Mouse (Mus musculus) heart, adult 2 months (tissue): ENCODE measurements around the gene Pdia5. TPM values are rescaled to one million over a fixed set of nuclear protein-coding genes. Genes with fewer than 3 reads are reported as not detected.

Source experiments
- DNase-seq, 2 experiments: peaks; one replicate each; pipeline ENCODE4 v3.0.0; 2021
- H3K27ac ChIP-seq: fragments of 200-600 bp; 2 replicates; pipeline ENCODE4 v1.8.1; 2022
- H3K27me3 ChIP-seq: fragments of 200-500 bp; 2 replicates; pipeline ENCODE4 v1.6.1; 2012; ENCODE audit warnings: mild to moderate bottlenecking, low read length, inconsistent platforms, mixed read lengths; ENCODE audit not compliant: control insufficient read depth, insufficient read depth
- H3K36me3 ChIP-seq: fragments of 200-500 bp; 2 replicates; pipeline ENCODE4 v1.6.1; 2012; ENCODE audit warnings: low read length, inconsistent platforms; ENCODE audit not compliant: control insufficient read depth, insufficient read depth
- H3K4me1 ChIP-seq: fragments of 200-500 bp; 2 replicates; pipeline ENCODE4 v1.6.1; 2011; ENCODE audit warnings: low read length; ENCODE audit not compliant: control insufficient read depth, insufficient read depth
- H3K4me3 ChIP-seq: fragments of 200-600 bp; 2 replicates; pipeline ENCODE4 v1.8.1; 2022
- H3K79me2 ChIP-seq: fragments of 200-500 bp; replicated peaks from 2 replicates; pipeline ENCODE4 v1.6.1; 2012; ENCODE audit warnings: mild to moderate bottlenecking, inconsistent platforms, low read length, moderate library complexity, mixed read lengths; ENCODE audit not compliant: control insufficient read depth, insufficient read depth
- H3K9ac ChIP-seq: fragments of 200-500 bp; 2 replicates; pipeline ENCODE4 v1.6.1; 2012; ENCODE audit warnings: low read depth, mild to moderate bottlenecking, control low read depth, inconsistent platforms, low read length, mixed read lengths
- CTCF ChIP-seq: fragments of 200-600 bp; IDR thresholded peaks from 2 replicates; pipeline ENCODE4 v1.8.1; 2022; ENCODE audit warnings: antibody characterized with exemption, mild to moderate bottlenecking, moderate library complexity
- EP300 ChIP-seq: fragments of 200-500 bp; IDR thresholded peaks from 2 replicates; pipeline ENCODE4 v1.6.1; 2011; ENCODE audit warnings: low read depth, low read length, control low read depth; ENCODE audit not compliant: insufficient read depth
- POLR2A ChIP-seq: fragments of 200-500 bp; IDR thresholded peaks from 2 replicates; pipeline ENCODE4 v1.6.1; 2011; ENCODE audit warnings: mild to moderate bottlenecking, low read depth, low read length, control low read depth; ENCODE audit not compliant: insufficient read depth
- WGBS: fragments of 180-500 bp; shearing (Covaris S2); methylation state at CpG from one replicate; pipeline ENCODE4 v1.1.7; 2018; 5-methylcytosine and 5-hydroxymethylcytosine counted together
- intact Hi-C: fragments of 180-260 bp; cut with DNase I; formaldehyde crosslinking; loops from one replicate; pipeline ENCODE4 v1.15.1; 2025
- polyA plus RNA-seq: library from polyadenylated mRNA; depleted of rRNA; stranded (reverse); fragments of >200 nt; gene quantifications from 2 replicates; pipeline ENCODE4 v1.2.3, GENCODE M21; 2012
- total RNA-seq, 2 experiments: library from RNA; stranded (reverse); gene quantifications; 2 replicates each; pipeline ENCODE4 v1.2.3; 2021

Pdia5 gene
- total and polyA plus RNA-seq, 3 experiments: 4.1 to 5.0 (median 4.4) TPM

GRCm38 (mm10) chr16:35487776-35488175, 2.9 kb downstream of the Pdia5 start:
- no peaks in the 10 kb centered on the region for H3K27me3 ChIP-seq
- intact Hi-C loops: no loop called here
- no peak overlapping the region for H3K9ac ChIP-seq
- H3K4me3 ChIP-seq: no peak overlapping the region
- H3K79me2 ChIP-seq: no peaks in the 10 kb centered on the region
- 94% methylated on average over 4 of the region's 4 CpGs for WGBS
- TF ChIP-seq CTCF (no peak), EP300 (no peak), POLR2A (no peak)
- H3K36me3 ChIP-seq: no peaks in the 10 kb centered on the region
- no peaks in the 10 kb centered on the region for H3K4me1 ChIP-seq
- DNase-seq: no peak
- no peak overlapping the region for H3K27ac ChIP-seq

DNA sequence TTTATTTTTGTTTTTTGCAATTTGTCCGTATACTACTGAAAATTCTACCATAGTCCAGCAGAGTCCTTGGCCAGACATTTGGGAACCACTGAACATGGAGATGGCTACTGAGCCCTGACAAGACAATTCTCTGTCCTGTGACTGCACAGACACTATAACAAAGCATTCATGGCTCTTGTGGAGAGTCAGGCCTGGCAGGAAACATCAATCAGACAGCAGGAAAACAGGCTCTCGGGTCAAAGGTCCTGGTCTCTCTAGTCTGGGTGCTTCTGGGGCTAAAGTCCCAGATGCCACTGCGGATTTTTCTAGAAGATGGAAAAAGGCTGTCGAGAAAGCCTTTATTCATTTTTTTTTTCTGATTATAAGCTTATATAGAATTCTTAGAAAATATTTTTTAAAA, 3.6 kb downstream of the Pdia5 start:
- H3K36me3 ChIP-seq: no peaks in the 10 kb centered on the region
- 65% methylated on average over 4 of the region's 4 CpGs for WGBS
- DNase-seq: no peak
- H3K79me2 ChIP-seq: no peaks in the 10 kb centered on the region
- intact Hi-C loops: no loop called here
- no peaks in the 10 kb centered on the region for H3K4me1 ChIP-seq
- H3K27ac ChIP-seq: no peak overlapping the region
- no peak overlapping the region for H3K9ac ChIP-seq
- H3K27me3 ChIP-seq: no peaks in the 10 kb centered on the region
- no peak for TF ChIP-seq EP300
- no peak for TF ChIP-seq CTCF
- TF ChIP-seq POLR2A: no peak
- no peak overlapping the region for H3K4me3 ChIP-seq

DNA sequence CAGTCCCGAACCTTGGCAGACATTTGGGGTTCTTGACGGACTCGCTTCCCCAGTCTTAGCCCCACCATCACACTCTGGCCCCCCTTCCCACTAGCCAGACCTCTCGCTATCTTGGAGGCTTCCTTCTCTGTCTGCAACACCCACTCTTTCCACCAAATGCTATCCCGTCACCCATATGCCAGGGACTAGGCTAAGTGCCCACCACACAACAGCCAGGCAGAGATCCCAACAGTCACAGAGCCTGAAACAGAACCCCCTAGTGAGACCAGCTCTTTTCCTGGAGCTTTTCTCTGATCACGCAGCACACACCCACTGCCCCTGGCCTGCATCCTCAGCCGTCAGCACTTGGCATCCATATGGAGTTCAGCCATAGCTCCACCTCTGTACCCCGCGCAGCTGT, 5.0 kb downstream of the Pdia5 start:
- Histone ChIP-seq H3K27ac (no peak overlapping the region), H3K36me3 (no peaks in the 10 kb centered on the region), H3K4me1 (no peaks in the 10 kb centered on the region), H3K27me3 (no peaks in the 10 kb centered on the region), H3K4me3 (no peak overlapping the region), H3K9ac (no peak overlapping the region), H3K79me2 (no peaks in the 10 kb centered on the region)
- WGBS: 64% methylated on average over 9 of the region's 9 CpGs
- TF ChIP-seq POLR2A (no peak), EP300 (no peak), CTCF (no peak)
- no peak for DNase-seq
- intact Hi-C loops: no loop called here

DNA sequence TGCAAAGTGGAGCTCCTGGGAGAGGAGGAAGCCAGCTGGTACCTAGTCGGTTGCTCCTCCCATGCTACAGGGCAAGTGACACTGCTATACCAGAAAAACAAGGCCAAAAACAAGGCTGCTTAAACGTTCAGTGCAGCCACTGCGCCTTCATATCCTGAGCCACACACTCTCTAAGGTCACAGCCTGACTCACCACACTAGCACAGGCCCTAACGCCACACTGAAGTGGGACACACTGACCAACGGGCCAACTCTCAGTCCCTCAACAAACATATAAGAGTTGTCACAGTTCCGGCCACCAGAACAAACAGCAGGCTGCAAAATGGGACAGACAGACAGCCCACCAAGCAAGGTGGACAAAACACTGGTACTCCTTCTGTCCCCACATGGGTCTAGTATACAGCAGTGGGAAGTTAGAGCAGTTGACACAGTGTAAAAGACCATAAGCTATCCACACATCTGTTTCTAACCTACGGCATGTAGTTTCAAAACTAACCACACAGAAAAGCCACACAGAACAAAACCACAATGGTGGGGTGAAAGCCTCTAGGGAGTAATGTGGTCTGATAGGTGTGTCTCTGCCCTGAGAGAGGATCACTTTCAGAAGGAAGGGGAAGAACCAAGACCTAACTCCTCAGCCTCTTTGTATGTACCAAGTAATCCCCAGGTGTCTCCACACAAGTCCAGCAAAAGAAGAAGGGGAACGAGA, 6.0 kb downstream of the Pdia5 start:
- DNase-seq: no peak
- intact Hi-C loops: no loop called here
- no peaks in the 10 kb centered on the region for H3K4me1 ChIP-seq
- no peak for TF ChIP-seq CTCF
- no peak for TF ChIP-seq EP300
- no peak for TF ChIP-seq POLR2A
- 89% methylated on average over 8 of the region's 8 CpGs for WGBS
- no peaks in the 10 kb centered on the region for H3K27me3 ChIP-seq
- H3K27ac ChIP-seq: no peak overlapping the region
- H3K9ac ChIP-seq: no peak overlapping the region
- H3K36me3 ChIP-seq: no peaks in the 10 kb centered on the region
- no peaks in the 10 kb centered on the region for H3K79me2 ChIP-seq
- H3K4me3 ChIP-seq: no peak overlapping the region

- DNase-seq: no peak
- no peak for TF ChIP-seq POLR2A
- TF ChIP-seq EP300: no peak
- no peak for TF ChIP-seq CTCF
- Histone ChIP-seq H3K79me2 (no peaks in the 10 kb centered on the region), H3K36me3 (no peaks in the 10 kb centered on the region), H3K9ac (no peak overlapping the region), H3K27ac (no peak overlapping the region), H3K4me1 (no peaks in the 10 kb centered on the region), H3K27me3 (no peaks in the 10 kb centered on the region), H3K4me3 (no peak overlapping the region)
- intact Hi-C loops: no loop called here
- 71% methylated on average over 4 of the region's 4 CpGs for WGBS
These were observed 6.6 kb downstream of the Pdia5 start for GRCm38 (mm10) chr16:35484105-35484504.

- TF ChIP-seq CTCF (no peak), EP300 (no peak), POLR2A (no peak)
- Histone ChIP-seq H3K36me3 (no peaks in the 10 kb centered on the region), H3K4me3 (no peak overlapping the region), H3K27ac (no peak overlapping the region), H3K4me1 (no peaks in the 10 kb centered on the region), H3K79me2 (no peaks in the 10 kb centered on the region), H3K9ac (no peak overlapping the region), H3K27me3 (no peaks in the 10 kb centered on the region)
- WGBS: 57% methylated on average over 6 of the region's 6 CpGs
- intact Hi-C loops: no loop called here
- DNase-seq: peak in 1 of 2 experiments; percentile 21
These were observed 11.4 kb downstream of the Pdia5 start for GRCm38 (mm10) chr16:35479301-35479700.
